Mouse (Mus musculus): ENCODE results near the gene Itga8. TPM values are rescaled to one million over a fixed set of nuclear protein-coding genes. Genes with fewer than 3 reads are reported as not detected.

The Itga8 gene
- polyA plus RNA-seq (2012; rRNA removed): 3.8 and 4.7 TPM in 2 replicates

DNA sequence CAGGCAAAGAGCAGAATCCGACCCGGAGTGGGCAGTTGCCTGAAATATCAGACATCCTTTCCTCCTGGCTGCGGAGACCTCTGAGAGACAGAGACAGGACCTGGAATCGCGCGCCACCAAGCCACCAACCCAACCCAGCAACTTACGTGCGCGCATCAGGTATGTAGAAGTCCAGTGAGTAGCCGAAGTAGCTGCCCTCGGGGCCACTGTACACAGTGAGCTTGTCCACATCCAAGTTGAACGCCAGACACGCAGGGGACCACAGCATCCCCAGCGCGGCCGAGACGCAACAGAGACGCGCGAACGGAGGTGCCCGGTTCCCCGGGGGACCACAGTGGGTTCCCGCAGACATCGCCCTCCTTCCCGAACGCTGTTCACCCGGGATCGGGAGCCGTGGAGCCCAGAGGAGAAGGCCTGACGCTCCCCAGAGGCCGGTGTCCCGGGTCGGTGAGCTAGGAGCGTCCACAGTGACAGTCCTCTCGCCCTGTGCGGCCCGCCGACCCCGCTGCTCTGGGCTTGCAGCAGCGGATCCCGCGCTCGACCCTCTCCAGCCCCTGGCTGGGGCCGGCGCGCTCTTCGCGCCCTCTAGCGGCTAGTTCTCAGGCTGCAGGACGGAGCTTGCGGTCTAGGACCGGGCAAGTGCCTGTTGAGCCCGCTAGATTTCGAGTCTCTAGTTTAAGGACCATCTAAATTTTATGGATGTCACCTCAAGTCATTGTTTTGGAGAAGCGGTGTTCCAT lies at the start of gene Itga8:
Gene Itga8 (minus strand): TSS at position 492 of the 740 bp plus-strand sequence.

Other genes starting within 250 kb of the Itga8 start
- 69.3 and 92.0 TPM in 2 replicates for gene Mindy3, start 117.5 kb upstream of the Itga8 start, polyA plus RNA-seq (2012; rRNA removed)

Data from ovary, adult 2 months (tissue).